Mouse (Mus musculus) cortical plate, adult 2 months (tissue): ENCODE results near the gene Zfp629.

Source experiments
- CTCF ChIP-seq: fragments of 200-500 bp; IDR thresholded peaks from 2 replicates; pipeline ENCODE4 v1.5.1; 2011; ENCODE audit warnings: mild to moderate bottlenecking, control low read depth, low read length; ENCODE audit not compliant: insufficient read depth; ENCODE audit errors: extremely low read depth
- POLR2A ChIP-seq: fragments of 200-500 bp; IDR thresholded peaks from 2 replicates; pipeline ENCODE4 v1.6.1; 2011; ENCODE audit warnings: mild to moderate bottlenecking, low read length, control low read depth; ENCODE audit not compliant: insufficient read depth; ENCODE audit errors: extremely low read depth

- no peak for TF ChIP-seq CTCF
- TF ChIP-seq POLR2A, result no peak
These were observed 13.0 kb upstream of the Zfp629 start for GRCm38 (mm10) chr7:127628646-127629045.
